Mouse (Mus musculus) heart, postnatal 4 days (tissue): ENCODE data around the gene Ttc9. TPM values are rescaled to one million over a fixed set of nuclear protein-coding genes. Genes with fewer than 3 reads are reported as not detected.

Source experiments
- DNase-seq: peaks from one replicate; pipeline ENCODE4 v3.0.0; 2021
- total RNA-seq, 2 experiments: library from RNA; stranded (reverse); gene quantifications; 2 replicates each; pipeline ENCODE4 v1.2.3; 2021

The Ttc9 gene
- total RNA-seq, 2 experiments from 2014 or later = 9.1 to 9.8 TPM

- no peak for DNase-seq
These were observed 31.0 kb downstream of the Ttc9 start for GRCm38 (mm10) chr12:81662076-81662475.

GRCm38 (mm10) chr12:81663116-81663515 is 32.1 kb downstream of the Ttc9 start:
- DNase-seq = no peak

DNA sequence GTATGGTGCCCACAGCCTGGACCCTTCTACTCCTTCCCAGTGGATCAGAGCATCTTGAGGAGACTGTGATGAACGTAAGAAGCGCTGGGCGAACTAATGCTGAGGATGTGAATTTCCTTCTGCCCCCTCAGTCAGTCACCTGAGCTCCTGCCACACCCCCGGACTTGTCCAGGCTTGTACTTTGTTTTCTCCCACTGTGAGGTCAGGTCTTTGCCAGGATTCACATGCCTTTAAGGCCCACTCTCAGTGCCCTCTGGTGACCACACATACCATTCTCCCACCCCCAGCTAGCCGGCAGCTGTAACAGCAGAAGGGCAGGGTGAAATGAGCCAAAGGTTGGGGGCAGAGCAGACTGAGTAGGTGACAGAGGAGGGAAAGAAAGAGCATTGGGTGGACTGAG is 32.9 kb downstream of the Ttc9 start:
- no peak for DNase-seq

DNA sequence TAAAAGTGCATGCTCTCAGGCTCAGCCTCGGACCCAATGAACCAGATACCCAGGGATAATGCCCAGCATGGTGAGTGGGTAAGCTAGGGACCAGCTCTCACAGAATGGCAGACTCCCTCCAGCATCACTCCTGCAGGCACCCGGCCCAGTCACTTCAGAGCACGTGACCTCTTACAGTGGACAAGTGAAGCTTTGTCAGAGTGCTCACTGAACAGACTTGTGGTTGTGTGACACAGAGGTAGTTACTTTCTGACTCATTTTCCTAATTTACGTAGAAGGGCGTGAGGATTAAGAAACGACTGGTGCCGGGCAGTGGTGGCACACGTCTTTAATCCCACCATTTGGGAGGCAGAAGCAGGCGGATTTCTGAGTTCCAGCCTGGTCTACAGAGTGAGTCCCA is 37.4 kb downstream of the Ttc9 start:
- no peak for DNase-seq

DNA sequence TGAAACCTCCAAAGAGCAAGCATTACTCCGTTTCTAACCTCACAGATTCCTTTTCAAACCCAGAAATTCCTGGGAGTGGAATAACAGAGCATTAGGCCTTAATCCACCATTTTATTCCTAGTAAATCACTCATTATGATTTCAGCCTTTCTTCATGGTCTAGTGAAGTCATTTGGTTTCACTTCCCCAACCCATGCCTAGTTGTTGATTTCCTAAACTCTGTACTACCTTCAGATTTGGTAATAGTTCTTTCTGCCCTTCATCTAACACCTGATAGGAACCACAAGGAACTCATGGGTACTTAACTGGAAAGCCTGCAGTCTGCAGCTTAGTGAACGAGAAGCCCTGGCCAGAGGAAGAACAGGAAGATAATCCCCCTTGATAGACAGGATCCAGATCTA is 44.5 kb downstream of the Ttc9 start:
- no peak for DNase-seq

- DNase-seq = no peak
These were observed 48.9 kb downstream of the Ttc9 start for GRCm38 (mm10) chr12:81679807-81680529.

GRCm38 (mm10) chr12:81683395-81683794 is 52.3 kb downstream of the Ttc9 start:
- DNase-seq = no peak

DNA sequence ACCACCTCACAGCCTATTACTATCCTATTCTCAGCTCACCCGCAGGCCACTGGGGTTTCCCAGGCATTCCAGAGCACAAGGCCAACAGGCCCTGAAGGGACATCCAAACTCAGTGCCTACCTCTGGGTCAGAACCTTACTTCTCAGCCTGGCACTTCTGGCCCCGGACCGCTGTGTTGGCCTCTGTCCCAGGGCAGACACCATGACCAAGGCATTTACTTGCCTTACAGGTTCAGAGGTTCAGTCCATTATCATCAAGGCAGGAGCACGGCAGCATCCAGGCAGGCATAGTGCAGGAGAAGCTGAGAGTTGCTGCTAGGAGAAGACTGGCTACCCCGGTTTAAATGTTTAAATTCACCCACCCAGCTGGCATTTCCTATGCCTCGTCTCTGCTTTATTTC is 53.0 kb downstream of the Ttc9 start:
- no peak for DNase-seq

DNA sequence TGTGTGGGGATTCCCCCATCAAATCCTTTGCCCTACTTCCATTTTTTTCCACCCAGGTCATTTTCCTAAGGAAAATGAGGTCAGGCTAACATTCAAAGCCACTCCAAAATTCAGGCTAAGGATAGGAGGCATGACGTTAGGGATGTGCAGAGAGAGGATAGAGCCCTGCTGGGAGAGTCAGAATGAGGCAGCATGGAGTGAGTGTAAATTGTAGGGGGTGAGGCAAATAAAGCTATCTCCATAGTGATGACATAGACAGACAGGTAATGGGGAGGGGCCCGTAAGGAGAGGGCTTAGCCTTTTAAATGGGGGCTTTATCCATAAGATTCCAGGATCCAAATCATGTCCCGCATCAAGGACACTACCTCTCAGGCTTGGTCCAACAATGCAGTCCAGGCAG is 54.9 kb downstream of the Ttc9 start:
- no peak for DNase-seq

DNA sequence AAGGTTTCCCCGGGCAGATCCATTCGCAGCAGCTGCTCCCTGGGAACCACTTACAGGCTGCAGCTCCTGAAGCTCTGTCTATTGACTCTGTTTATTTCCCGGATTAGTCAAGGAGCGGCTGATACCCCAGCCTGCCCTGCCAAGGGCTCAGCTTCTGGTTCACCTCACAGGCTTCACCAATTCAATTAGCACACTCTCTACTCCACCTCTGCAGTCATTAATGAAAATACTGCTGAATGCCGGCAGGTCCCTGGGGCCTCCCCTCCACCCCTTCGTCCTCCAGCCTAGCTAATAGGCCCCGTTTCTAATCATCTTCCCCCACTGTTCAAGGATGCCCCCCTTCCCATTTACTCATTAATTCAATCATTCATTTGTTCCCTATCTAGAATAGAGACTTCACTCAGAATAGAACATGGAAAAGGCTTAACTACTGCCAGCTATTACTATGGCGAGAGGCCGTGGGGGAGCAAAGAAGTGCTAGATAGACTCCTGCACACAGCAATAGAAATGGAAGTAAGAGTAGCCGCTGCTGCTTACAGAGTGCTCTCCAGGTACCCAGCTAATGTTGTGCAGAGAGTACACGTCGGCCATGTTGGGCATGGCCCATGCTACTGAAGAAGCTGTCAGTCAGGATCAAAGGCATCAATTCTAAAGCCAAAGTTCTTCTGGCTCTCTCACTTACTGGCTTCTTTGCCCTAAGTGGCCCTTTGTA is 55.5 kb downstream of the Ttc9 start:
- DNase-seq = no peak

DNA sequence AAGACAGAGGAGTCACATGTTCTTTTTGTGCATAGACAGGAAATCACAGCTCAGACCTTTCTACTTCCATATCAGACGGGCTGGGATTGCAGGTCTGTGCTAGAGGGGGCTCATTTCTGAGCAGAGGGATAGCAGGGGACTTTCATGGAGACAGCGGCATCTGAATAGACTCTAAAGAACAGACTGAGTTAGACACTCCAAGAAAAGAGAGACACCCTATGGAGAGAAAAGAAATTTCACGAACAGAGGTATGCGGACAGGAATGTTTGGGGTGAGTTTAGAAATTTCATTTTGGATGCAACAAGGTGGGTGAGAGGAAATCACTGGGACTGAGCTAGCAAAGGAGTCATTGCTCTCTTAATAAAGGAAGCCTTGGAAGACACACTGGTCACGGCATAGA is 56.8 kb downstream of the Ttc9 start:
- DNase-seq = no peak

GRCm38 (mm10) chr12:81688537-81688936 is 57.5 kb downstream of the Ttc9 start:
- peak; percentile 43 for DNase-seq

DNA sequence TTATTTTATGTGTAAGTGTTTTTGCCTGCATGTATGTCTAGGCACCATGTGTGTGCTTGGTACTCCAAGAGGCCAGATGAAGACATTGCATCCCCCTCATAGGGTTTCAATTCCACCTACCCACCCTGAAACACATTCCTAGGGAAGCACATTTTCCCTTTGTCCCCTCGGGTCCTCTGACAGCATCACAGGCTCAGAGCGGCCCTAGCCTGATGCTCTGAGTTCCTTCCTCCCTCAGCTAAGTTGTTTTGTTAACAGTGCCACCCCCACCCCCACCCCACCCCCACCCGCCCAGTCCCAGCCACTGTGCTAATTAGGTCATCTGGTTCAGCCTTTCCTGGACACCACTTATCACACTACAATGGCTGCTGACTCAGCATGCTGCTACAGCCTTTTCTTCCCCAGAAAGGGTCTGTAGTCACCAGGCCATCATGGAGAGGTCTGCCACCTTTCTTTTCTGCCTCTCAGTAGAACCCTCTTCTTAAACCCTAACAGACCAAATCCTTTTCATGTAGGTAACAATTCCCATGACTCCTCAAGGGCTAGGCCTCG is 58.5 kb downstream of the Ttc9 start:
- DNase-seq = no peak

- no peak for DNase-seq
These were observed 59.1 kb downstream of the Ttc9 start for GRCm38 (mm10) chr12:81690111-81690510.

GRCm38 (mm10) chr12:81690751-81691150 is 59.7 kb downstream of the Ttc9 start:
- DNase-seq = peak; percentile 22

- DNase-seq = peak; percentile 42
These were observed 60.2 kb downstream of the Ttc9 start for GRCm38 (mm10) chr12:81691177-81691730.

- no peak for DNase-seq
These were observed 67.0 kb downstream of the Ttc9 start for GRCm38 (mm10) chr12:81698011-81698410.

- DNase-seq = no peak
These were observed 71.9 kb downstream of the Ttc9 start for GRCm38 (mm10) chr12:81702903-81703302.

DNA sequence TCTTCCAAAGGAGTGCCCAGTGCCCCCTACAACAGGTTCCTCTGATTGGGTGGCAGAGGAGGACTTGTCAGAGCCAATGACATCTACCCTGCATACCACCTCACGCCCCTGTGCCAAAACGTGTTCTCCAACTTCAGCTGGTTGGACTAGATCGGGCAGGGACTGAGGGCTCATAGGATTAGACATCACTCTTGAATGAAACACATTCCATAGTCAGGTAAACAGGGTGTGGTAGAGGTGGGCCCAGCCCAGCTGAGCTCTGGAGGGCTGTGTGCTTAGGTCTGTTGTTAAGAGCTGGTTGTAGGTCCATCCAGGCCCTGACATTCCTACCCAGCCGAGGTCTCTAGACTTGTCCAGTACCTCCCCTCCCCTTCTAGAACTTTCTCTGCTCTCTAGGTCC is 81.6 kb downstream of the Ttc9 start:
- no peak for DNase-seq
